Mouse (Mus musculus) midbrain, embryonic 16.5 days (tissue): ENCODE measurements at regions not wholly inside any gene's neighbourhood (a gene's known extent, or its start where the extent isn't known, plus 50 kb on each side); places are given as distances from the start of the nearest gene placed in this dataset.

Source experiments
- ATAC-seq: fragments of 200-750 bp; cut with Nextera tagmentation; 2 replicates; pipeline ENCODE4 v1.8.0; 2017; ENCODE audit warnings: moderate TSS enrichment
- H3K27ac ChIP-seq: fragments of 300-500 bp; sonication (generic); 2 replicates; pipeline ENCODE4 v1.5.1; 2014; ENCODE audit warnings: mild to moderate bottlenecking, low read length, mixed read lengths
- H3K27me3 ChIP-seq: fragments of 300-500 bp; sonication (generic); 2 replicates; pipeline ENCODE4 v1.6.1; 2014; ENCODE audit warnings: low read depth, low read length, mixed read lengths; ENCODE audit not compliant: control insufficient read depth, insufficient read depth
- H3K36me3 ChIP-seq: fragments of 300-500 bp; sonication (generic); 2 replicates; pipeline ENCODE4 v1.6.1; 2014; ENCODE audit warnings: mild to moderate bottlenecking, low read length, moderate library complexity, mixed read lengths; ENCODE audit not compliant: control insufficient read depth, insufficient read depth
- H3K4me1 ChIP-seq: fragments of 300-500 bp; sonication (generic); 2 replicates; pipeline ENCODE4 v1.6.1; 2014; ENCODE audit warnings: mild to moderate bottlenecking, low read length, mixed read lengths; ENCODE audit not compliant: control insufficient read depth, insufficient read depth
- H3K4me2 ChIP-seq: fragments of 300-500 bp; sonication (generic); 2 replicates; pipeline ENCODE4 v1.6.1; 2014; ENCODE audit warnings: mild to moderate bottlenecking, low read length, mixed read lengths
- H3K4me3 ChIP-seq: fragments of 300-500 bp; sonication (generic); 2 replicates; pipeline ENCODE4 v1.5.1; 2014; ENCODE audit warnings: low read depth, mild to moderate bottlenecking, low read length, moderate library complexity, mixed read lengths
- H3K9ac ChIP-seq: fragments of 300-500 bp; sonication (generic); 2 replicates; pipeline ENCODE4 v1.6.1; 2014; ENCODE audit warnings: low read depth, low read length, mixed read lengths
- H3K9me3 ChIP-seq: fragments of 300-500 bp; sonication (generic); replicated peaks from 2 replicates; pipeline ENCODE4 v1.6.1; 2014; ENCODE audit warnings: mild to moderate bottlenecking, low read length, mixed read lengths; ENCODE audit not compliant: control insufficient read depth, poor library complexity, severe bottlenecking
- WGBS: fragments of 180-500 bp; shearing (Covaris S2); extraction: QIAGEN DNeasy Blood & Tissue Kit; methylation state at CpG from one replicate; pipeline ENCODE4 v1.1.7; 2014; 5-methylcytosine and 5-hydroxymethylcytosine counted together

DNA sequence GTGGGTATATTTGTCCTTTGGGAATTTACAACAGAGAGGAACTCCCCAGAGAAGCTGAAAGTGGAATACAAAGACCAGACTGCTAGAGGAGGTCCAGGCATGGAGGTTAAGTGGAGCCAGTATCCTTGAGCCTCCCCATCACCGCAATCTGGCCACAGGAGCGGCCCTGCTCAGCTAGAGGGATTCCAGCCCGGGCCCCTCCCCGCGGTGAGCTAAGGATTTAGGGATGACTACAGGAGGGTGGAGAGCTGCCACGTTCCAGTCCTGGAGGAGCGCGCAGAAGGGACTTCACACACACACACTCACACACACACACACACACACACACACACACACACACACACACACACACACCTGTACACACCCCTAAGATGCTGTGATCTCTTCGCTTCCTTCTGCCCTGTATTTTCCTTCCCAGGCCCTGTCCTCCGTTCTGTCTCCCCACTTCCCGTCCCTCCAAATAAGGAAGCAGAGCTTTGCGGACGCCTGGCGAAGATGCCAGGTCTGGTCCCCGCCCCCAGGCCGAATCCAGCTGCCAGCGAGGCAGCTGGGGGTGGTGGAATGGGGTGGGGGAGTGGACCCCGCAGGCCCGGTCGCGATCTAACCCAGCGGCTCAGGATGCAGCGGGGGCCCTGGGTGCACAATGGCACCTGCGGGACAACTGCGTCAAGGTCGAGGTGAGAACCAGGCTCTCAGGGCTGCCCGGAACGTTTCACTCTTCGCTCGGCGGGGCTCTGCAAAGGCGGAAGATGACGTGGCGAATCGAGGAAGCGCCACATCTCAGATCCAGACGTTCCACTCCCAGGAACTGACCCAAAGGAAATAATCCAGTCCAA lies 105.3 kb upstream of the Mgme1 start:
- peak; percentile 88 for ATAC-seq
- WGBS, result under 1% methylated on average over 37 of the region's 37 CpGs
- Histone ChIP-seq H3K4me1 (peaks cover 15% of the 10 kb centered on the region), H3K4me2 (peak overlapping the region; percentile 79), H3K9me3 (no peaks in the 10 kb centered on the region), H3K27me3 (no peaks in the 10 kb centered on the region), H3K9ac (peak overlapping the region; percentile 78), H3K27ac (peak overlapping the region; percentile 92), H3K4me3 (peak overlapping the region; percentile 55), H3K36me3 (no peaks in the 10 kb centered on the region)

GRCm38 (mm10) chr2:144166102-144166750 lies 104.2 kb upstream of the Mgme1 start:
- H3K36me3 ChIP-seq, result no peaks in the 10 kb centered on the region
- H3K4me3 ChIP-seq, result peak overlapping the region; percentile 55
- peak overlapping the region; percentile 78 for H3K9ac ChIP-seq
- 30% methylated on average over 12 of the region's 12 CpGs for WGBS
- no peaks in the 10 kb centered on the region for H3K27me3 ChIP-seq
- ATAC-seq, result no peak
- H3K4me1 ChIP-seq, result peaks cover 15% of the 10 kb centered on the region
- H3K9me3 ChIP-seq, result no peaks in the 10 kb centered on the region
- peak overlapping the region; percentile 92 for H3K27ac ChIP-seq
- peak overlapping the region; percentile 79 for H3K4me2 ChIP-seq

GRCm38 (mm10) chr2:144169576-144170178 lies 100.8 kb upstream of the Mgme1 start:
- H3K4me3 ChIP-seq, result no peak overlapping the region
- no peak overlapping the region for H3K9ac ChIP-seq
- no peaks in the 10 kb centered on the region for H3K9me3 ChIP-seq
- 70% methylated on average over 4 of the region's 4 CpGs for WGBS
- H3K27me3 ChIP-seq, result no peaks in the 10 kb centered on the region
- H3K36me3 ChIP-seq, result no peaks in the 10 kb centered on the region
- H3K4me2 ChIP-seq, result no peak overlapping the region
- H3K4me1 ChIP-seq, result peaks cover 14% of the 10 kb centered on the region
- ATAC-seq, result no peak
- H3K27ac ChIP-seq, result no peak overlapping the region

GRCm38 (mm10) chr2:144172100-144172770 lies 98.2 kb upstream of the Mgme1 start:
- Histone ChIP-seq H3K36me3 (no peaks in the 10 kb centered on the region), H3K9ac (peak overlapping the region; percentile 74), H3K27me3 (no peaks in the 10 kb centered on the region), H3K4me3 (peak overlapping the region; percentile 44), H3K4me1 (peaks cover 9% of the 10 kb centered on the region), H3K9me3 (no peaks in the 10 kb centered on the region), H3K4me2 (peak overlapping the region; percentile 63), H3K27ac (peak overlapping the region; percentile 88)
- peak; percentile 99 for ATAC-seq
- WGBS, result 8% methylated on average over 9 of the region's 9 CpGs

DNA sequence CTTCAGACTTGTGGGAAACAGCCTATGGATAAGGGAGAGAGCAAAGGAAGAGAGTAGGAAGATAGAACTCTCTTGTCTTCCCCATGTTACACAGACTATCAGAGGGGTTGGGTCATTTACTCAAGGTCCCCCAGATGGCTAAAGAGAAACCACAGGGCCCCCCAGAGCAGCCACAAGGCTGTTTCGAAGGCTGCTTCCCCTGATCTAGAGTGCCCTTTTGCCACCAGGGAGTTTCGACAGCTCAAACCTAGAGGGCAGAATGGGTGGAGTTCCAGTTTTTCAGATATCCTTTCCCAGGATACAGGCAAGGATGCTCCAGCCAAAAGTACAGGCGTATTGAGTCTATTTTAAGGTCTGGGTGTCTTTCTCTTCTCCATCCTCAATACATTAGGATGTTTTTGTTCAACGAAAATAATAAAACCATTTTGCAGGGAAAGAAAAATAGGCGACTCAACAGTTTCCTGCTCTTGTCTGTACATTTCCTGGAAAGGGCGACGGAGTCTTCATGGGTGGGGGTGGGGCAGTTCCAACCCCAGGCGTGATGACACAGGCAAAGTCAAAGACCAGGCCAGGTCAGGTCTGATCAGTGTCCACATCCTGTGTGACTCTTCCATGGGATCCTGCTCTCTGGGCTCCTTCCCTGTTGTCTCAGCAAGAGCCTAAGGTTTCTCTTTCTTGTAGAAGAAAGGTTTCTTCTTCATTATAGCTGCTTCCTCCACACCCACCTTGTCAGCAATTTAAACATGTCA lies 96.9 kb upstream of the Mgme1 start:
- H3K4me3 ChIP-seq, result no peak overlapping the region
- 86% methylated on average over 8 of the region's 8 CpGs for WGBS
- no peak overlapping the region for H3K4me2 ChIP-seq
- H3K27me3 ChIP-seq, result no peaks in the 10 kb centered on the region
- no peak for ATAC-seq
- H3K4me1 ChIP-seq, result peaks cover 9% of the 10 kb centered on the region
- H3K27ac ChIP-seq, result no peak overlapping the region
- no peaks in the 10 kb centered on the region for H3K9me3 ChIP-seq
- no peak overlapping the region for H3K9ac ChIP-seq
- H3K36me3 ChIP-seq, result no peaks in the 10 kb centered on the region

- ATAC-seq, result no peak
- H3K36me3 ChIP-seq, result no peaks in the 10 kb centered on the region
These were observed 96.0 kb upstream of the Mgme1 start for GRCm38 (mm10) chr2:144174366-144175035.

DNA sequence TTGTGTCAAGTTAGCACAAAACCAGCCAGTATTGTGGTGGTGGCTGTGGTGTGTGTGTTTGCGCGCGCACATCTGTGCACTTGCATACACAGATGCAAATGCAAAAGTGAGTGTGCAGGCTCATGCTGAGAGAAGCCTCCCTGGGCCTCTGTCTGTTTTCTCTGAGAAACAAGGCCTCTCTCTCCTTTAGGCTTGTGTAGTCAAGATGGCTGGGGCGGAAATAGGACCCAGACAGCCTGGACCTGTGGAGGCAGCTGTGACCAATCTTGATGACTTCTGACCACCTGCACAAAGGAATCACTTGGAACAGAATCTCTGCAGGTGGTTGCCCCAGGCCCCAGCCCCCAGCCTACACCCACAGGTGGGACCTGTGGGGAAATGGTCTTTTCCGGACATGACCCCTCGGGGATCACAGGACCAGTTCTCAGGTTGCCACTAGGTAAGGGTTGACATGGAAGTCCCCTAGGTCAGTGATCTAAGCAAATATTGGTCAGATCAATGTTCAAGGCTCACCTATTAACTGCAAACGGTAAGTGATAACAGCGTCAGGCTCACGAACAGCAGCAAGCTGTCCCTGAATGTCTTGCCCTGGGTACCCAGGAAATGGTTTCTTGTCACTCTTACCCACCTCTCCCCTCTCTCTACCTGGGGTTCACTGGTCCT lies 93.8 kb upstream of the Mgme1 start:
- no peak for ATAC-seq
- Histone ChIP-seq H3K27ac (no peak overlapping the region), H3K9ac (no peak overlapping the region), H3K27me3 (no peaks in the 10 kb centered on the region), H3K4me2 (no peak overlapping the region), H3K4me3 (no peak overlapping the region), H3K9me3 (no peaks in the 10 kb centered on the region), H3K4me1 (peaks cover 6% of the 10 kb centered on the region), H3K36me3 (no peaks in the 10 kb centered on the region)
- WGBS, result 93% methylated on average over 9 of the region's 9 CpGs

More at GRCm38 (mm10) chr2:144174366-144175035, 96.0 kb upstream of the Mgme1 start:
- H3K27me3 ChIP-seq, result no peaks in the 10 kb centered on the region
- H3K27ac ChIP-seq, result no peak overlapping the region
- peaks cover 9% of the 10 kb centered on the region for H3K4me1 ChIP-seq
- H3K9ac ChIP-seq, result no peak overlapping the region
- H3K9me3 ChIP-seq, result no peaks in the 10 kb centered on the region
- H3K4me3 ChIP-seq, result no peak overlapping the region
- WGBS, result 83% methylated on average over 5 of the region's 5 CpGs
- H3K4me2 ChIP-seq, result no peak overlapping the region
